Comparison of ENCODE assay signal across 17 mouse cellular contexts in genomic region chr4:121540040-121540439, GRCm38 (mm10).
"Had no signal": no experiment of that assay in that cellular context is flagged by ENCODE, and none has a peak within 500 bp of the region (broad histone marks: within the 10 kb centered on the region; RNA-seq: fewer than 3 reads in every experiment).

No protein-coding gene starts in this region.

- H3K27ac ChIP-seq: neural tube, embryonic 12.5 days; neural tube, embryonic 13.5 days; neural tube, embryonic 15.5 days; stomach, embryonic 15.5 days; stomach, postnatal 0 days had no signal

- H3K27me3 ChIP-seq: neural tube, embryonic 12.5 days; neural tube, embryonic 13.5 days; neural tube, embryonic 15.5 days; stomach, embryonic 15.5 days had no signal

- H3K9me3 ChIP-seq: stomach, embryonic 15.5 days had no signal

- H3K4me3 ChIP-seq: neural tube, embryonic 12.5 days; neural tube, embryonic 13.5 days; neural tube, embryonic 15.5 days; stomach, embryonic 15.5 days had no signal

- H3K36me3 ChIP-seq: neural tube, embryonic 12.5 days; neural tube, embryonic 13.5 days; neural tube, embryonic 15.5 days; stomach, embryonic 15.5 days had no signal

- H3K9ac ChIP-seq: neural tube, embryonic 12.5 days; neural tube, embryonic 13.5 days; neural tube, embryonic 15.5 days; stomach, embryonic 15.5 days had no signal

- DNase-seq: retina, postnatal 1 day; right cerebral cortex, adult 18-20 months; right cerebral cortex, postnatal 14 days; right cerebral cortex, postnatal 25 days; right cerebral cortex, postnatal 4 days; spleen, adult 18-20 months; thymus, adult 18-20 months; thymus, adult 2 months; thymus, postnatal 14 days; thymus, postnatal 25 days; thymus, postnatal 36 days; thymus, postnatal 4 days had no signal

- H3K4me2 ChIP-seq: neural tube, embryonic 12.5 days; neural tube, embryonic 13.5 days; neural tube, embryonic 15.5 days; stomach, embryonic 15.5 days had no signal

- H3K4me1 ChIP-seq: neural tube, embryonic 12.5 days; neural tube, embryonic 13.5 days; neural tube, embryonic 15.5 days; stomach, embryonic 15.5 days had no signal
